Mouse (Mus musculus) fat pad, adult 2 months (tissue): ENCODE results near the gene Tex28.
"Not testable (repeated sequence)": the region's sequence is repeated elsewhere in the genome, so short reads cannot be mapped to it uniquely, and the experiment has no call there.

Source experiments
- DNase-seq: peaks from one replicate; pipeline ENCODE4 v3.0.0-alpha.2; 2011; ENCODE audit warnings: low read depth, low spot score; ENCODE audit errors: extremely low read depth

Tex28 gene

GRCm38 (mm10) chrX:74167738-74168137, at the start of gene Tex28:
Gene Tex28 (minus strand): TSS chrX:74167838.
- no peak for DNase-seq

GRCm38 (mm10) chrX:74203556-74203955, 35.9 kb upstream of the Tex28 start:
- no peak for DNase-seq

GRCm38 (mm10) chrX:74176959-74177358, 9.3 kb upstream of the Tex28 start, which contains the start of gene Tktl1:
Gene Tktl1 (plus strand): TSS chrX:74177259.
- no peak for DNase-seq

DNA sequence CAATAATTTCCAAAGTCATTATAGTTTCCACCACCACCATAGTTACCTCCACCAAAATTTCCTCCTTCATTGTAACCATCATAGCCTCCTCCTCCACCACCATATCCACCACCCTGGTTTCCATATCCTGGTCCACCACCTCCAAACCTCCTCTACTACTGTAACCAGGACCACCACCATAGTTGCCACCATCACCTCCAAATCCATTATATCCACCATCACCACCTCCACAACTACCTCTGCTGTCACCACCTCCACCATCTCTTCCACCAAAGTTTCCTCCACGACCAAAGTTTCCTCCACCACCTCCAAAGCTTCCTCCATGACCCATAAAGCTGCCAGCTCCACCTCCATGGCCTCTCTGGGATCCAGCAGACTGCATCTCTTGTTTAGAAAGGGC, 32.4 kb downstream of the Tex28 start, which contains the start of gene Mecp2:
Gene Mecp2, minus strand, starts transcription at position 101 of the 400 bp plus-strand sequence.
- DNase-seq: not testable (repeated sequence)

DNA sequence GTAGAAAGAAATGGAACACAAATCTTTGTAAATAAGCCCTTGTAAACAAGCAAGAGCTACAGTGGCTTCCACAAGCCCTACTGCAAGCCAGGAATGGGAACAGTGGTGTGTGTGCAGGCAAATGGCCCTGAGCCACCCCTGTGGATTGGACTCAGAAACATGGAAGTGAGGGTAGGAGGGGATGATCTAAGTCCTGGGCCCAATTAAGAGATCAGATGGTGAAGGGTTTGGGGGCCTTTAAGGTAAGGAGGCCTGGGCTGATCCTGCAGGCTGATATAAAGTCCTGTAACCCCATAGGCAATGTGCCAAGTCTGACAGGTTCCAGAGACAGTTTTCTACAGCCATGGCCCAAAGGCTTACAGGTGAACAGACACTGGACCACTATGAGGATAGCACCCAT, 40.5 kb downstream of the Tex28 start, which contains the start of gene Opn1mw:
Gene Opn1mw, plus strand, starts transcription at position 301 of the 400 bp plus-strand sequence.
- no peak for DNase-seq

DNA sequence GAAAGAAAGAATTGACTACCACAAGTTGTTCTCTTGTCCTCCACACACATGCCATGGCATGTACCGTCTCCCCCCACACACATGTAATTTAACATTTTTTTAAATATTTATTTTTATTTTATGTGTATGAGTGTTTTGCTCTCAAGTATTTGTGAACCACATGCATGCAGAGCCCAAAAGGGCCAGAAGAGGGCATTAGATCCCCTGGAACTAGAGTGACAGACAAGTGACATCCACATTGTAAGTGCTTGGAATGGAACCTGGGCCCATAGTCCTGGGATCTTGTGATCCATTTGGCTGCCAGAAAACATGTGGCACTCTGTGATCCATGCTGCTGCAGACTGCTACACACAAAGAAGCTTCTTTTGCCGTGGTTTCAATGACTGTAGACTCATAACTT, 42.7 kb downstream of the Tex28 start:
- DNase-seq: no peak

GRCm38 (mm10) chrX:74115511-74115910, 52.1 kb downstream of the Tex28 start:
- DNase-seq: no peak

- no peak for DNase-seq
Observed at GRCm38 (mm10) chrX:74114036-74114435, 53.6 kb downstream of the Tex28 start.

- no peak for DNase-seq
Observed at GRCm38 (mm10) chrX:74108747-74109146, 58.9 kb downstream of the Tex28 start.

GRCm38 (mm10) chrX:74105916-74106315, 61.7 kb downstream of the Tex28 start:
- no peak for DNase-seq

DNA sequence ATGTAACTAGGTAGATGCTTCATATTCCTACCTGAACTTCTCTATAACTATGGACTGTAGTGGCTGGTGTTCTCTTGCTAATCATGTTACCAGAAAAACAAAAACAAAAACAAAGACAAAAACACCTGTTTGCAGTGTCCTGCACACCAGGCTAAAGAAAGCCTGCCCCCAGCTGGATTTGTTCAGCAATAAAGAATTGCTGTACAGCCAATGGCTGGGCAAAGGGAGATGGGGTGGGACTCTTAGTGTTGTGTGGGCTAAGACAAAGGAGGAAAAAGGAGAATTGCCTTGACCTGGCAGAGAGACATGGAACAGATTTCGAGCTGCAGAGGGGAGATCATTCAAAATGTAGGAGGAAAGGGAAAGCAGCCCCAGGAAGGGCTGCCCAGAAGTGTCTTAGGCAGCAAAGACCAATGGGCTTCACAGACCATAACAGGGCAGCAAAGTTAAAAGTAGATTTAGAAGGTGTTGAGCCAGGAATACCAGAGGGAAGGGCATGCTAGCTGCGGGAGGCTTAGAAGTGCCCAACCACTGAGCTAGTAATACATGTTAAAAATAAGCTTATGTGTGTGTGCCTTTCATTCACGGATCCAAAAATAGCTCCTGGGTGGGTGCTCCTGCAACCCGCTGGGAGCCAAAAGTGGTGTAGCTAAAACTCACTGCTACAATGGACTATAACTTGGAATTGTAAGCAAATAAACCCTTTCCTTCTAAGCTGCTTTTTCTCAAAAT, 64.0 kb downstream of the Tex28 start:
- DNase-seq: no peak
